Mouse (Mus musculus) lung, postnatal 4 days (tissue): ENCODE measurements around the gene Mapk11.

Source experiments
- DNase-seq, 2 experiments: peaks; one replicate each; pipeline ENCODE4 v3.0.0; 2021

The Mapk11 gene

GRCm38 (mm10) chr15:89149271-89150040 lies at the start of gene Mapk11:
Gene Mapk11 (minus strand): TSS chr15:89149628.
- DNase-seq, result peak; percentile 51 to 73

GRCm38 (mm10) chr15:89197056-89197455 lies 47.6 kb upstream of the Mapk11 start:
- no peak for DNase-seq

- peak; percentile 98 for DNase-seq
These were observed 46.9 kb upstream of the Mapk11 start, which contains the start of gene Dennd6b for GRCm38 (mm10) chr15:89196313-89196706. Gene Dennd6b (minus strand): TSS chr15:89196496.

- peak; percentile 93 to 94 for DNase-seq
These were observed 46.4 kb upstream of the Mapk11 start for GRCm38 (mm10) chr15:89195690-89196312.

- peak in 1 of 2 experiments; percentile 47 for DNase-seq
These were observed 45.8 kb upstream of the Mapk11 start for GRCm38 (mm10) chr15:89195261-89195681.

GRCm38 (mm10) chr15:89184937-89185227 lies 35.5 kb upstream of the Mapk11 start:
- DNase-seq, result no peak

GRCm38 (mm10) chr15:89184141-89184936 lies 34.9 kb upstream of the Mapk11 start:
- DNase-seq, result no peak

- DNase-seq, result no peak
These were observed 33.4 kb upstream of the Mapk11 start for GRCm38 (mm10) chr15:89182842-89183241.

- peak; percentile 62 to 74 for DNase-seq
These were observed 32.9 kb upstream of the Mapk11 start for GRCm38 (mm10) chr15:89182328-89182741.

GRCm38 (mm10) chr15:89181561-89182270 lies 32.3 kb upstream of the Mapk11 start:
- no peak for DNase-seq

- DNase-seq, result peak; percentile 86 to 92
These were observed 31.3 kb upstream of the Mapk11 start, which contains the start of gene Plxnb2 for GRCm38 (mm10) chr15:89180571-89181229. Gene Plxnb2 (minus strand): TSS chr15:89180788.

GRCm38 (mm10) chr15:89180081-89180541 lies 30.7 kb upstream of the Mapk11 start:
- DNase-seq, result peak in 1 of 2 experiments; percentile 54

- no peak for DNase-seq
These were observed 30.2 kb upstream of the Mapk11 start for GRCm38 (mm10) chr15:89179630-89179964.

- peak; percentile 85 to 91 for DNase-seq
These were observed 29.7 kb upstream of the Mapk11 start for GRCm38 (mm10) chr15:89178954-89179629.

- no peak for DNase-seq
These were observed 28.9 kb upstream of the Mapk11 start for GRCm38 (mm10) chr15:89178260-89178860.

- DNase-seq, result no peak
These were observed 28.3 kb upstream of the Mapk11 start for GRCm38 (mm10) chr15:89177576-89178259.

GRCm38 (mm10) chr15:89177121-89177520 lies 27.7 kb upstream of the Mapk11 start:
- peak; percentile 92 to 93 for DNase-seq

- DNase-seq, result peak in 1 of 2 experiments; percentile 47
These were observed 26.2 kb upstream of the Mapk11 start for GRCm38 (mm10) chr15:89175411-89176155.

GRCm38 (mm10) chr15:89174889-89175339 lies 25.5 kb upstream of the Mapk11 start:
- DNase-seq, result no peak

GRCm38 (mm10) chr15:89173906-89174214 lies 24.4 kb upstream of the Mapk11 start:
- DNase-seq, result peak; percentile 83 to 86
